Mouse (Mus musculus) skeletal muscle tissue, postnatal 0 days (tissue): ENCODE results near the gene Ptpn9. TPM values are rescaled to one million over a fixed set of nuclear protein-coding genes. Genes with fewer than 3 reads are reported as not detected.

Experiments used
- polyA plus RNA-seq: library from polyadenylated mRNA; unstranded; fragments of >200 nt; fragmentation: Nextera tagmentation; extraction: Ambion mirVana; gene quantifications from 2 replicates; pipeline ENCODE4 v1.2.1, GENCODE M21; 2015

Ptpn9 gene
- 6.4 and 8.4 TPM in 2 replicates for polyA plus RNA-seq

GRCm38 (mm10) chr9:56994286-56995197, at the start of gene Ptpn9:
Gene Ptpn9 (plus strand): TSS chr9:56994923.

GRCm38 (mm10) chr9:56950414-56951400, 44.0 kb upstream of the Ptpn9 start, which contains the start of gene Snupn:
Gene Snupn (plus strand): TSS chr9:56950878.

GRCm38 (mm10) chr9:57071801-57072351, 77.2 kb downstream of the Ptpn9 start, which contains the start of gene Sin3a:
Gene Sin3a (plus strand): TSS chr9:57072040.

Other genes with a start within 250 kb of the Ptpn9 start
- gene Lingo1, start 198.5 kb upstream of the Ptpn9 start, polyA plus RNA-seq: 0.50 and 1.2 TPM in 2 replicates
- gene Odf3l1, start 130.2 kb upstream of the Ptpn9 start, polyA plus RNA-seq: 2.4 and 4.0 TPM in 2 replicates
- gene Cspg4, start 129.9 kb upstream of the Ptpn9 start, polyA plus RNA-seq: 16.6 and 19.2 TPM in 2 replicates
- gene Snx33, start 66.6 kb upstream of the Ptpn9 start, polyA plus RNA-seq: 3.0 and 3.3 TPM in 2 replicates
- gene Imp3, start 57.4 kb upstream of the Ptpn9 start, polyA plus RNA-seq: 53.9 and 57.2 TPM in 2 replicates
- 12.3 and 12.9 TPM in 2 replicates for gene Snupn, start 44.0 kb upstream of the Ptpn9 start, polyA plus RNA-seq
- 9.4 and 9.7 TPM in 2 replicates for gene Sin3a, start 77.1 kb downstream of the Ptpn9 start, polyA plus RNA-seq
- 36.4 and 37.4 TPM in 2 replicates for gene Man2c1, start 135.8 kb downstream of the Ptpn9 start, polyA plus RNA-seq
- 4.4 and 5.2 TPM in 2 replicates for gene Neil1, start 153.4 kb downstream of the Ptpn9 start, polyA plus RNA-seq
- gene Commd4, start 163.4 kb downstream of the Ptpn9 start, polyA plus RNA-seq: 62.5 and 63.0 TPM in 2 replicates
- gene Trcg1, start 241.6 kb downstream of the Ptpn9 start, polyA plus RNA-seq: not detected in 2 replicates